14 mouse cellular contexts compared by ENCODE assay signal in genomic region chr7:141219558-141220099, GRCm38 (mm10). TPM values are rescaled to one million over a fixed set of nuclear protein-coding genes. Genes with fewer than 3 reads are reported as not detected.
DNase-seq lines count a peak whose midpoint lies in the region; ATAC-seq and TF ChIP-seq lines count a peak whose summit lies in the region.
"Had no signal": no experiment of that assay in that cellular context is flagged by ENCODE, and none has a peak within 500 bp of the region (broad histone marks: within the 10 kb centered on the region; RNA-seq: fewer than 3 reads in every experiment).

No protein-coding gene starts in this region.

- no peak for TF ChIP-seq CTCF in stomach, postnatal 0 days (IDR thresholded peaks at IDR 0.05; ENCODE audit: low read depth)

- H3K4me3 ChIP-seq in embryonic facial prominence, embryonic 11.5 days (ENCODE audit: low read depth, low read length), result no peak overlapping the region
- H3K4me3 ChIP-seq in embryonic facial prominence, embryonic 10.5 days, result no peak overlapping the region
- H3K4me3 ChIP-seq in kidney, embryonic 16.5 days (ENCODE audit: low read length), result no peak overlapping the region
- no peak overlapping the region for H3K4me3 ChIP-seq in limb, embryonic 15.5 days
- H3K4me3 ChIP-seq in stomach, postnatal 0 days (ENCODE audit: low read depth, low read length), result no peak overlapping the region
- H3K4me3 ChIP-seq: gastrocnemius, adult 2 months; lung, embryonic 15.5 days; midbrain, embryonic 12.5 days had no signal

- no peak for TF ChIP-seq EP300 in stomach, postnatal 0 days (optimal IDR thresholded peaks at IDR 0.05)

- 100% methylated on average over 1 of the region's 1 CpGs for WGBS in embryonic facial prominence, embryonic 11.5 days
- WGBS in embryonic facial prominence, embryonic 10.5 days, result 81% methylated on average over 1 of the region's 1 CpGs
- WGBS in kidney, embryonic 16.5 days, result 93% methylated on average over 1 of the region's 1 CpGs
- WGBS in limb, embryonic 15.5 days, result 92% methylated on average over 1 of the region's 1 CpGs
- WGBS in stomach, postnatal 0 days, result 71% methylated on average over 1 of the region's 1 CpGs

- no peaks in the 10 kb centered on the region for H3K27me3 ChIP-seq in embryonic facial prominence, embryonic 11.5 days (ENCODE audit: control insufficient read depth, insufficient read depth, low read length)
- H3K27me3 ChIP-seq in embryonic facial prominence, embryonic 10.5 days (replicated peaks; ENCODE audit: low read depth, poor library complexity, severe bottlenecking), result no peaks in the 10 kb centered on the region
- H3K27me3 ChIP-seq in kidney, embryonic 16.5 days (ENCODE audit: insufficient read depth, low read length), result no peaks in the 10 kb centered on the region
- H3K27me3 ChIP-seq in limb, embryonic 15.5 days, result no peaks in the 10 kb centered on the region
- no peaks in the 10 kb centered on the region for H3K27me3 ChIP-seq in stomach, postnatal 0 days (ENCODE audit: control insufficient read depth, insufficient read depth, low read length)
- H3K27me3 ChIP-seq: lung, embryonic 15.5 days; midbrain, embryonic 12.5 days had no signal

- no peaks in the 10 kb centered on the region for H3K9me3 ChIP-seq in embryonic facial prominence, embryonic 11.5 days (replicated peaks; ENCODE audit: control insufficient read depth, low read length)
- H3K9me3 ChIP-seq in embryonic facial prominence, embryonic 10.5 days, result no peaks in the 10 kb centered on the region
- no peaks in the 10 kb centered on the region for H3K9me3 ChIP-seq in kidney, embryonic 16.5 days (ENCODE audit: low read length)
- H3K9me3 ChIP-seq in limb, embryonic 15.5 days, result no peaks in the 10 kb centered on the region
- no peaks in the 10 kb centered on the region for H3K9me3 ChIP-seq in stomach, postnatal 0 days (ENCODE audit: control insufficient read depth, low read length)
- H3K9me3 ChIP-seq: lung, embryonic 15.5 days; midbrain, embryonic 12.5 days had no signal

- no peak for ATAC-seq in embryonic facial prominence, embryonic 11.5 days (replicated peaks; ENCODE audit: insufficient number of reproducible peaks, low FRiP score, low TSS enrichment, low read depth)
- no peak for ATAC-seq in kidney, embryonic 16.5 days (ENCODE audit: low FRiP score, low TSS enrichment)
- no peak for ATAC-seq in limb, embryonic 15.5 days (ENCODE audit: insufficient number of reproducible peaks, low FRiP score, low TSS enrichment, low read depth)
- no peak for ATAC-seq in stomach, postnatal 0 days (ENCODE audit: low FRiP score, low TSS enrichment)
- ATAC-seq: inflammation-experienced regulatory T-cells, adult 6 months had no signal

- no peaks in the 10 kb centered on the region for H3K36me3 ChIP-seq in embryonic facial prominence, embryonic 11.5 days (replicated peaks; ENCODE audit: control insufficient read depth, insufficient read depth, low read depth, low read length)
- peaks cover 32% of the 10 kb centered on the region for H3K36me3 ChIP-seq in embryonic facial prominence, embryonic 10.5 days (replicated peaks)
- peaks cover 23% of the 10 kb centered on the region for H3K36me3 ChIP-seq in kidney, embryonic 16.5 days (ENCODE audit: insufficient read depth, low read length)
- peaks cover 12% of the 10 kb centered on the region; the same call in 1 of the 2 replicates for H3K36me3 ChIP-seq in limb, embryonic 15.5 days
- no peaks in the 10 kb centered on the region for H3K36me3 ChIP-seq in stomach, postnatal 0 days (ENCODE audit: control insufficient read depth, insufficient read depth, low read length)
- H3K36me3 ChIP-seq: lung, embryonic 15.5 days had no signal

- H3K4me1 ChIP-seq in embryonic facial prominence, embryonic 11.5 days (ENCODE audit: control insufficient read depth, insufficient read depth, low read length), result peaks cover 9% of the 10 kb centered on the region; the same call in 1 of the 2 replicates
- peaks cover 64% of the 10 kb centered on the region for H3K4me1 ChIP-seq in embryonic facial prominence, embryonic 10.5 days
- peaks cover 54% of the 10 kb centered on the region for H3K4me1 ChIP-seq in kidney, embryonic 16.5 days (ENCODE audit: insufficient read depth, low read length)
- H3K4me1 ChIP-seq in limb, embryonic 15.5 days, result peaks cover 71% of the 10 kb centered on the region
- H3K4me1 ChIP-seq in stomach, postnatal 0 days (replicated peaks; ENCODE audit: control insufficient read depth, insufficient read depth), result peaks cover 15% of the 10 kb centered on the region

- DNase-seq in embryonic facial prominence, embryonic 11.5 days (ENCODE audit: low spot score), result no peak
- DNase-seq in embryonic facial prominence, embryonic 10.5 days (ENCODE audit: low spot score), result no peak
- no peak for DNase-seq in kidney, postnatal 36 days
- no peak for DNase-seq in stomach, postnatal 0 days (ENCODE audit: low spot score)
- no peak for DNase-seq in c-Kit-positive CD71-positive TER-119-positive erythroid progenitor cells, embryonic 14.5 days (ENCODE audit: low spot score)
- no peak for DNase-seq in gastrocnemius, postnatal 4 days (ENCODE audit: low spot score in 2 of 2)
- DNase-seq: cerebellum, adult 18-20 months; gastrocnemius, adult 2 months had no signal

- 0 out of 2 replicates have a peak overlapping the region, but pooled peaks have one; percentile 28 for H3K27ac ChIP-seq in embryonic facial prominence, embryonic 11.5 days (replicated peaks; ENCODE audit: low read depth, low read length)
- no peak overlapping the region for H3K27ac ChIP-seq in embryonic facial prominence, embryonic 10.5 days (replicated peaks)
- no peak overlapping the region for H3K27ac ChIP-seq in kidney, embryonic 16.5 days (ENCODE audit: low read length)
- peak overlapping the region; percentile 54; the same call in 1 of the 2 replicates for H3K27ac ChIP-seq in limb, embryonic 15.5 days
- H3K27ac ChIP-seq in stomach, postnatal 0 days (replicated peaks), result peak overlapping the region; percentile 26
- H3K27ac ChIP-seq: gastrocnemius, adult 2 months; midbrain, embryonic 12.5 days had no signal

- no peak overlapping the region for H3K9ac ChIP-seq in embryonic facial prominence, embryonic 11.5 days (replicated peaks; ENCODE audit: low read length)
- 0 out of 2 replicates have a peak overlapping the region, but pooled peaks have one; percentile 34 for H3K9ac ChIP-seq in kidney, embryonic 16.5 days (replicated peaks; ENCODE audit: low read length)
- H3K9ac ChIP-seq in limb, embryonic 15.5 days, result no peak overlapping the region
- no peak overlapping the region for H3K9ac ChIP-seq in stomach, postnatal 0 days (ENCODE audit: low read length)
- H3K9ac ChIP-seq: midbrain, embryonic 12.5 days had no signal

- no peak overlapping the region; the same call in 1 of the 2 replicates for H3K4me2 ChIP-seq in embryonic facial prominence, embryonic 11.5 days (ENCODE audit: low read depth, low read length)
- H3K4me2 ChIP-seq in kidney, embryonic 16.5 days (replicated peaks; ENCODE audit: low read depth, low read length), result no peak overlapping the region
- H3K4me2 ChIP-seq in limb, embryonic 15.5 days, result peak overlapping the region; percentile 82; the same call in 1 of the 2 replicates
- H3K4me2 ChIP-seq in stomach, postnatal 0 days (replicated peaks; ENCODE audit: low read depth), result no peak overlapping the region; the same call in 1 of the 2 replicates
- H3K4me2 ChIP-seq: lung, embryonic 15.5 days; midbrain, embryonic 12.5 days had no signal

RNA-seq across cellular contexts. Expression of gene Rassf7, which starts 4.0 kb away (rescaled TPM):
- polyA plus RNA-seq in embryonic facial prominence, embryonic 11.5 days (2014; fragmentation: Nextera tagmentation; extraction: Ambion mirVana), result 33.0 and 34.5 TPM in 2 replicates
- 54.5 and 56.0 TPM in 2 replicates for polyA plus RNA-seq in embryonic facial prominence, embryonic 10.5 days (2016; fragmentation: Nextera tagmentation; extraction: Ambion mirVana)
- 76.3 and 78.3 TPM in 2 replicates for polyA plus RNA-seq in kidney, embryonic 16.5 days (2015; fragmentation: Nextera tagmentation; extraction: Ambion mirVana)
- 56.1 and 58.6 TPM in 2 replicates for polyA plus RNA-seq in limb, embryonic 15.5 days (2015; fragmentation: Nextera tagmentation; extraction: Ambion mirVana)
- polyA plus RNA-seq in stomach, postnatal 0 days (2015; fragmentation: Nextera tagmentation; extraction: Ambion mirVana), result 84.2 and 105 TPM in 2 replicates
- total RNA-seq in gastrocnemius, postnatal 4 days (2021), result 10 to 100 TPM in 1 of 2 experiments, 1 to 10 TPM in 1; 9.8 to 14.2 TPM

RNA-seq across cellular contexts. Expression of gene Lmntd2, which starts 5.7 kb away (rescaled TPM):
- 2.5 and 2.6 TPM in 2 replicates for polyA plus RNA-seq in embryonic facial prominence, embryonic 11.5 days (2014; fragmentation: Nextera tagmentation; extraction: Ambion mirVana)
- polyA plus RNA-seq in embryonic facial prominence, embryonic 10.5 days (2016; fragmentation: Nextera tagmentation; extraction: Ambion mirVana), result 4.9 and 5.3 TPM in 2 replicates
- polyA plus RNA-seq in kidney, embryonic 16.5 days (2015; fragmentation: Nextera tagmentation; extraction: Ambion mirVana), result 3.9 and 4.4 TPM in 2 replicates
- 1.7 and 2.2 TPM in 2 replicates for polyA plus RNA-seq in limb, embryonic 15.5 days (2015; fragmentation: Nextera tagmentation; extraction: Ambion mirVana)
- polyA plus RNA-seq in stomach, postnatal 0 days (2015; fragmentation: Nextera tagmentation; extraction: Ambion mirVana), result 2.7 and 3.6 TPM in 2 replicates
- not detected for total RNA-seq in gastrocnemius, postnatal 4 days (2021)
- total RNA-seq: gastrocnemius, adult 2 months; left cerebral cortex, postnatal 10 days had no signal

RNA-seq across cellular contexts. Expression of gene Phrf1, which starts 9.0 kb away (rescaled TPM):
- 63.4 and 76.7 TPM in 2 replicates for polyA plus RNA-seq in embryonic facial prominence, embryonic 11.5 days (2014; fragmentation: Nextera tagmentation; extraction: Ambion mirVana)
- 114 and 124 TPM in 2 replicates for polyA plus RNA-seq in embryonic facial prominence, embryonic 10.5 days (2016; fragmentation: Nextera tagmentation; extraction: Ambion mirVana)
- 81.2 and 93.0 TPM in 2 replicates for polyA plus RNA-seq in kidney, embryonic 16.5 days (2015; fragmentation: Nextera tagmentation; extraction: Ambion mirVana)
- 64.3 and 68.9 TPM in 2 replicates for polyA plus RNA-seq in limb, embryonic 15.5 days (2015; fragmentation: Nextera tagmentation; extraction: Ambion mirVana)
- 19.1 and 19.9 TPM in 2 replicates for polyA plus RNA-seq in stomach, postnatal 0 days (2015; fragmentation: Nextera tagmentation; extraction: Ambion mirVana)
- 10 to 100 TPM; 48.4 to 63.3 TPM for total RNA-seq in gastrocnemius, postnatal 4 days (2021)

RNA-seq across cellular contexts. Expression of gene Lrrc56, which starts 25.7 kb away (rescaled TPM):
- polyA plus RNA-seq in embryonic facial prominence, embryonic 11.5 days (2014; fragmentation: Nextera tagmentation; extraction: Ambion mirVana), result 8.2 and 8.7 TPM in 2 replicates
- 15.1 and 18.1 TPM in 2 replicates for polyA plus RNA-seq in embryonic facial prominence, embryonic 10.5 days (2016; fragmentation: Nextera tagmentation; extraction: Ambion mirVana)
- 13.5 and 15.1 TPM in 2 replicates for polyA plus RNA-seq in kidney, embryonic 16.5 days (2015; fragmentation: Nextera tagmentation; extraction: Ambion mirVana)
- polyA plus RNA-seq in limb, embryonic 15.5 days (2015; fragmentation: Nextera tagmentation; extraction: Ambion mirVana), result 8.0 and 9.0 TPM in 2 replicates
- 2.8 and 3.5 TPM in 2 replicates for polyA plus RNA-seq in stomach, postnatal 0 days (2015; fragmentation: Nextera tagmentation; extraction: Ambion mirVana)
- 1 to 10 TPM; 4.9 to 5.2 TPM for total RNA-seq in gastrocnemius, postnatal 4 days (2021)

RNA-seq across cellular contexts. Expression of gene Hras, which starts 25.8 kb away (rescaled TPM):
- 91.4 and 91.7 TPM in 2 replicates for polyA plus RNA-seq in embryonic facial prominence, embryonic 11.5 days (2014; fragmentation: Nextera tagmentation; extraction: Ambion mirVana)
- 94.3 and 94.9 TPM in 2 replicates for polyA plus RNA-seq in embryonic facial prominence, embryonic 10.5 days (2016; fragmentation: Nextera tagmentation; extraction: Ambion mirVana)
- polyA plus RNA-seq in kidney, embryonic 16.5 days (2015; fragmentation: Nextera tagmentation; extraction: Ambion mirVana), result 40.3 and 78.3 TPM in 2 replicates
- 164 and 165 TPM in 2 replicates for polyA plus RNA-seq in limb, embryonic 15.5 days (2015; fragmentation: Nextera tagmentation; extraction: Ambion mirVana)
- 118 and 125 TPM in 2 replicates for polyA plus RNA-seq in stomach, postnatal 0 days (2015; fragmentation: Nextera tagmentation; extraction: Ambion mirVana)
- 100 to 1,000 TPM; 166 to 193 TPM for total RNA-seq in gastrocnemius, postnatal 4 days (2021)

Comparison
In these comparisons a context has a peak if more than half of its experiments do, and no peak if none do; other contexts are left out.
1. H3K27ac ChIP-seq: peak in embryonic facial prominence, embryonic 11.5 days (single experiment), limb, embryonic 15.5 days (single experiment) and stomach, postnatal 0 days (single experiment); none in embryonic facial prominence, embryonic 10.5 days (single experiment) and kidney, embryonic 16.5 days (single experiment).